Mouse (Mus musculus): ENCODE results near the gene Hdac9.
"Not testable (repeated sequence)": the region's sequence is repeated elsewhere in the genome, so short reads cannot be mapped to it uniquely, and the experiment has no call there.

Gene Hdac9

GRCm38 (mm10) chr12:34486016-34486415 is 430.9 kb downstream of the Hdac9 start:
- no peak for DNase-seq

DNA sequence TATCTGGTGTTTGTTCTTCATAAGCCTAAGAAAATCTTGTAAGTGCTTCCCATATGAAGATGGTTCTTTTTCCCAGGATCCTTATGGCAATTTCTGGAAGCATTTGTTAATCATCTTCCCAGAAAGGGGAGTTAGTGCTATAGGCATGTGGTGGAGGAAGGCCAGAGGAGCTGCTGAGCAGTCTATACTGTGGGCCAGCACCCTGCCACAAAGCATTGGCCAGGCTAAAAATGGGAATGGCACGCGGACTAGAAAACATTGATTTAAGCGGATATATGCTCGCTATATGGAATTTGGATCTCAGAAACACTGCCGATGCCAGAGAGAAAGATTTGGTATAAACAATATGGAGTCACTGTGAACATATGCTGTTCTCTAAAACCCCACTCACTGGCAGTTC is 435.2 kb downstream of the Hdac9 start:
- DNase-seq: no peak

- no peak for DNase-seq
Measured at GRCm38 (mm10) chr12:34472949-34473651, 443.8 kb downstream of the Hdac9 start.

DNA sequence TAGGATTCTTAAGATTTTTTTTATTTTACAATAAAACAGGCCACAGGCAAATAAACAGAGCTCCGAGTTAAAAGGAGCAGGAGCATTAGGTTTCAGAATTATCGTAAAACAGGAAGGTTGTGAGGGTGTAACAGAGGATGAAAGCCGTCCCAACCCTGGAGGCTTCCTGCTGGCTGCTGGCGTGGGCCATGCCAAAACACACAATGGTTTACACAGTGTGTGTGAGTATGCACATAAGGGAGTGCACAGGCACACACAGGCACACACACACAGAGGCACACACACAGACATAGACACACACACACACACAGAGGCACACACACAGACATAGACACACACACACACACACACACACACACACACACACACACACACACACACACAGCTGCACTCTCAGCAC is 444.4 kb downstream of the Hdac9 start:
- DNase-seq: no peak

GRCm38 (mm10) chr12:34461728-34462127 is 455.2 kb downstream of the Hdac9 start:
- DNase-seq: no peak

GRCm38 (mm10) chr12:34452643-34453042 is 464.3 kb downstream of the Hdac9 start:
- DNase-seq: no peak

DNA sequence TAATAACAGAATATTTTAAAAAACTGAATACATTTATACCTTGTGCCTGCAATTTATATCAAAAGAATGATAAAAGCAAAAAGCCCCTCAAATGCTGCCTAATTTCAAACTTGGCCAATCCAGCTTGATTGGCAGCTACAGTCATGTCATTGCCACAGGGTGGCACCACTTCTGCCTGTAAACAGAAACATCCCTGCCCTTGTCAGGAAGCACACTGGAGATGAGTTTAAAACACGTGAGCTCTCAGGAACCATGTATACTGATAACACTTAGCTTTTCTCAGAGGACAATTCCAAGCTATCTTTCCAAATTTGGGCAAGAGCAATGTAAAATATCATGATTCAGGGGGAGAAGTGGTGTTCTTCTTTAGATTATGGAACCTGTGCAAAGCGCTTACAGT is 465.7 kb downstream of the Hdac9 start:
- peak; percentile 22 for DNase-seq

GRCm38 (mm10) chr12:34444724-34445123 is 472.2 kb downstream of the Hdac9 start:
- DNase-seq: not testable (repeated sequence)

DNA sequence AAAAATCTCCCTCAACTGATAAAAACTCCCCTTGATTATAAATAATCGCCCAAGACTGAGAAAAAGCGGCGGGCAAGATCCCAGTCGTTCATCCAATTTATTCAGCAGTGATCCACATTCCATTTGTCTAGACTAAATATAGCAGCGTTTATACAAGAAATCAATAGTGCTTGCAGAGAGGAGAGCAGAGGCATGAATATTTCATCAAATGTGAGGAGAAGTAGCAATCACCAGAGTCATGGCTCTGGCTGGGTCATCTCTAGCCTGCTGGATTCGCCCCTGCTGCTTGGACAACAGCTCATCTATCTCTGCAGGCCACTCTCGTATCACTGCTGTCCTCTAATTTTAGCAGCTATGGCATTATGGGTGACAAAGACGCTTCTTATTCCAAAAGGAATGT is 476.0 kb downstream of the Hdac9 start:
- DNase-seq: no peak

- DNase-seq: peak; percentile 8
Measured at GRCm38 (mm10) chr12:34432919-34433318, 484.0 kb downstream of the Hdac9 start.

DNA sequence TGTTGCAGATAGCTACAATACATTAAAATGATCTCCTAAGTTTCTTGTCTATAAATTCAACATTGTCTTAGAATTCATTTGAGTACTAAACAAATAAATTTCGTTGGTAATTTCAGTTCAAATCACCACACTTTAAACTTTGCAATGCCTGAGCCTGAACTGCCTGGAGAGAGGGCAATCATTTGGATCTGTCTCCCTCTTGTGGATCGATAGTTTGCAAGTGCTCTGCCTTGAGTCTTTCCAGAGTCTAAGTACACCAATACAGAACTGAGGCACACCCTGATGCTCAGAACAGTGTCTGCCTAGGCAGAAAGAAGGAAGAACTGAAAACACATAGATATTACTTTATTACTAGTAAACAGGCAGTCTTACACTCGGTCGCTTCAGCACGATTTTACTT is 484.4 kb downstream of the Hdac9 start:
- DNase-seq: peak; percentile 49

GRCm38 (mm10) chr12:34431832-34432231 is 485.1 kb downstream of the Hdac9 start:
- DNase-seq: peak; percentile 18

- DNase-seq: no peak
Measured at GRCm38 (mm10) chr12:34425468-34425867, 491.4 kb downstream of the Hdac9 start.

GRCm38 (mm10) chr12:34408139-34408538 is 508.8 kb downstream of the Hdac9 start:
- DNase-seq: no peak

DNA sequence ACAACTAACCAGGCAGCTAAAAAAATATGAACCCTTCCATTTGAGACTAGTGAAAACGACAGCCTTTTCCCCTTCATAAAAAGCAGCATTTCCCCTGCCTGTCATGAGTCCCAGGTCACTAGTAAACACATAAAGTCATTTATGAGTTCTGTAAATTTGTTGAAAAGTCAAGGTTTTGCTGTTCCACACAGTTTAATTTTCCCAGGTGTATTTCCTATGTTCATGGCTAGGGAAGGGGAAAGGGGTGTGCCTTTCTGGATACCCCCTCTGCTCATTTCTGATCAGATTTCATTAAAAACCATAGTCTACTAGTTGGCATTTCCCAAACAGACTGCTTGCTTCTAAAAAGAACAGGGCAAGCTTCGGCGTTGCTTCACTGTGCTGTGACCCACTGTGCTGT is 509.8 kb downstream of the Hdac9 start:
- no peak for DNase-seq

GRCm38 (mm10) chr12:34402065-34402464 is 514.8 kb downstream of the Hdac9 start:
- no peak for DNase-seq

DNA sequence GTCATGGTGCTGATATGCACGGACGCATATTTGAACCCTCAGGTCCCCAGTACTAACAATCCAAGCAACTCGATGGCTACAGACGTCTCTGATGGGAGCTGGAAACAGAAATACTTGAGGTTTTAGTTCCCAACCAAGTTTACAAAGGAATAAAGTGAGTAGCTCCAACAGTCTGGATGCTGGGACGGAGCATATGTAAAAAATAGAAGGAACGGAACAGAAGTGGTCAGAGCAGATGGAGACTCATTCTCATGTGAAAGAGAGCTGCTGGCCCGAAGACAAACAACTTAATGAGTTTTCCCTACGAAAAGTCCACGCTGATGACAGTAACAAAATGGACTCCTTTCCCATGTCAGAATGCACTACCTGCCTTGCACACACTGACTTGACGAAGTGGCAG is 518.3 kb downstream of the Hdac9 start:
- no peak for DNase-seq

DNA sequence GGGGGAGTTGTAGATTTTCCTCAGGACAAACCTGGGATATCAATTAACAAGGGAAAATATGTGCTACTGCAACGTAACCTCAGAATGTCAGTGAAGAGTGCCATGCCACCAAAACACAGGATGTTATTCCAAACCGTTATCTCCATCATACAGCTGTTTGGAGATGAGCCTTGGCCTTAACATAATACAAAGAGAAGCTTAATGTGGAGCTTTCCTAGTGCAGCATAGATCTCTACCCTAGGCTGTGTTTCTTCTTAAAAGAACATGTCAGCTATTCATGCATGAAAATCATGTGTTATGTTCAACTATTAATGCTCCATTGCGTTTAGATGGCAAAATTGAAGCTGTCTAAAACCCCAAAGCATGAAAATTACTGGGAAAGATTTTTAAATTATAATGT is 522.6 kb downstream of the Hdac9 start:
- DNase-seq: peak; percentile 32

DNA sequence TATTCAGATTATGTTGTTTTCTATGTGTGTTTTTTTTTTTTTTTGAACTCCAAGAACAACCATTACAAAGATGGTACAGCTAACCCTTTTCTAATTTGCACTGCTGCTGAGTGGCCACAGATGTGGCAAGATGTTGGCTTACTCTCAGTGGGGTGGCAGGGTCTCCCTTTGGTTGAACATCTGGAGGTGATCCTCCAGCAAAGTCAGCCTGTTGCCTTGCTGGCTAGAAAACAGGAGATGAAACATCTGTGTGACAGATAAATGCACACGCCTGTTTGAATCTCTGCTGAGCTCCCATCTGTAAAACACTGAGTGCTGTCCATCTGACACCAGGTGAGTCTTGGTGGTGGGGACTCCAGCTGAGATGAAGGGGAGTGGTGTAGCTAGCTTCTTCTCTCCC is 537.2 kb downstream of the Hdac9 start:
- DNase-seq: no peak

- DNase-seq: no peak
Measured at GRCm38 (mm10) chr12:34378637-34379036, 538.3 kb downstream of the Hdac9 start.

DNA sequence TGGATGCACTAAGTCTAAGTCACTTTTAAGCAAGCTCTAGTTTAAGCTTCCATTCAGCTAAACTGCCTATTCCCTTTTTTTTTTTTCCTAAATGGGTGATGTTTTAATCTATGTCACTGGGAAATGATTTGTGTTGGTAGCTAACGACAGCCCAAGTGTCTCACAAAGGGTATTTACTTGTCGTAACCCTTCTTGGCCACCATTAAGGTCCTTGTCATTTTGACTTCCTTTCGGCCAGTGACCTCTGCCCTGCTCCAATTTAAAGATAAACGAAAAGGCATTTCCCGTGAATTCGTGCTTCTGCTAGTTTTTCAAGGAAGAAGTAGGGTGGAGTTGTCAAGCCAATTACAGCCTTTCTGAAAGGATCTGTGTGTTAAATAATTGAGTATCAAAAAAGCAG is 565.0 kb downstream of the Hdac9 start:
- DNase-seq: no peak

DNA sequence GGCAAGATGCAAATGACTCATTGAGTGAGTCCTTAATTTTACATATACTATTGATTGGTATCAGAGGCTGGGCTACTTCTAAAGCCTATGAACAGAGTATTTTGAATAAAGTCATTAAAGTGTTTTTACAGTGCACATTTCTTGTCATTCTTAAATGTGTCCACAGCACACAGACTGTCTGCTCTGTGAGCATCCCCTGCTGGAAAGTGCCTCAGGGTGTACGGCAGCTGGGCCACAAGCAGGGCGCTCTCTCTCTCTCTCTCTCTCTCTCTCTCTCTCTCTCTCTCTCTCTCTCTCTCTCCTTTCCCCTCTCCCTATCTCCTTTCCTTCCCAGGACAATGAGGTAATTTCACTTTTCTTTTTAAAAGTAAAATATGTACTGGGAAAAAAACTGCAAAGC is 569.4 kb downstream of the Hdac9 start:
- no peak for DNase-seq

- DNase-seq: no peak
Measured at GRCm38 (mm10) chr12:34342761-34343160, 574.1 kb downstream of the Hdac9 start.

DNA sequence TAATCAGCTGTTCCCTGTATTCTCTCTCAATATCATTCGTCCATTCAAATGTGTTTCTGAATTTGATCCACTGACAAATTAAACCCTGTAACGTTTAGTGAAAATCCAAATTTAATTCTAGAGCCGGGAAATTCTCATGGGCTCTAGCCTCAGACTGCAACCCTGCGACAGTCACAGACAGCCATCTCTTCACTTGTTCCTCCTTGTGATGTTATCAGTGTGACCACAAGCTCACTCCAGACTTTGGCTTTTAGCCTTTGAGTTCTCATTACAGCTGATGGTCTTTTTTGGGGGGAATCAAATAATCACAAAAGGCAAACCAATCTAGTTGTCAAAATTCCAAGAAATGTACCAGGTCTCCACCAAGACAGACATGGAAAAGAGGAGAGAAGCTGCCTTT is 578.0 kb downstream of the Hdac9 start:
- no peak for DNase-seq

DNA sequence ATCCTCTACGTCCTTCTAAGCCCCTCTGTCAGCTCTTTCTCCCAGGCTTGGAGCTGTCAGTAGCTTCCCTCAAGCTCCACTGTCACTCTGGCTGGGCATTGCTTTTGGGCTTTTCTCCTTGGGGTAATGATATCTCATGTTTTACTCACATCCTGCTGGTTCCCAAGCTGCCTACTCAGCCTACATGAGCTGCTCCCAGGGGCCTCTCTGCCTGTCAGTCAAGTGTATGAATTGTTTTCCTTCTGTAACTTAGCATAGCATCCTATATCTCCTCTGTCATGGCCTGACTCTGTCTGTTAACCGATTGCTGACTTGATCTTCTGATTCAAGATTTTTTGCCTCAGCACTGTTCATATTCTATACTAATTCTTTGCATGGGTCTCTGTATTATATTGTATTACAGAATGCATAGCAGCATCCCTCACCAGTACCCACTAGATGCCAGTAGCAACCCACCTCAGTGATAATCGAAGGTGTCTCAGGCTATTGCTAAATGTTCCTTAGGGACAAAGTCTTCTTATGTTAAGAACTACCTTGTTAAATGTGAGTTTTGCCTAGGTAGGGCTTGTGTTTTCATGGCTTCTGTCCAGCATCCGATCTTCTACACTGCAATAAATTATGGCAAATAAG is 582.3 kb downstream of the Hdac9 start:
- no peak for DNase-seq

Measured in lung, postnatal 36 days (tissue).